Mouse (Mus musculus) brain, embryonic 14.5 days (tissue): ENCODE measurements around the gene Gnptab.

Source experiments
- CTCF ChIP-seq: fragments of 200-500 bp; IDR thresholded peaks from 2 replicates; pipeline ENCODE4 v1.5.1; 2012; ENCODE audit warnings: inconsistent platforms, mild to moderate bottlenecking, moderate library complexity, borderline replicate concordance; ENCODE audit not compliant: insufficient read depth, insufficient read length; ENCODE audit errors: extremely low read depth
- POLR2A ChIP-seq: fragments of 200-500 bp; IDR thresholded peaks from 2 replicates; pipeline ENCODE4 v1.6.1; 2012; ENCODE audit warnings: mild to moderate bottlenecking, inconsistent platforms, borderline replicate concordance; ENCODE audit not compliant: poor library complexity, insufficient read depth, insufficient read length, severe bottlenecking; ENCODE audit errors: extremely low read depth

GRCm38 (mm10) chr10:88330695-88331094 lies 48.2 kb upstream of the Gnptab start:
- peak; percentile 23; the same call in 1 of the 2 replicates for TF ChIP-seq CTCF
- no peak for TF ChIP-seq POLR2A
